Mouse (Mus musculus) G1E (cell line): ENCODE results near the gene Evl. TPM values are rescaled to one million over a fixed set of nuclear protein-coding genes. Genes with fewer than 3 reads are reported as not detected.
"Not testable (repeated sequence)": the region's sequence is repeated elsewhere in the genome, so short reads cannot be mapped to it uniquely, and the experiment has no call there.

Experiments used
- ATAC-seq: 2 replicates; pipeline ENCODE4 v1.8.0; 2016; ENCODE audit warnings: mild to moderate bottlenecking; ENCODE audit not compliant: insufficient number of reproducible peaks, poor library complexity, low FRiP score, severe bottlenecking; ENCODE audit errors: extremely low read depth
- DNase-seq: peaks from one replicate; pipeline ENCODE4 v3.0.0; 2012; ENCODE audit warnings: low spot score
- H3K27me3 ChIP-seq: 2 replicates; pipeline ENCODE4 v1.6.1; 2012; ENCODE audit warnings: mild to moderate bottlenecking, low read length, inconsistent platforms; ENCODE audit not compliant: insufficient read depth
- H3K36me3 ChIP-seq: replicated peaks from 2 replicates; pipeline ENCODE3; 2012; ENCODE audit warnings: mild to moderate bottlenecking, inconsistent platforms
- H3K4me1 ChIP-seq: 2 replicates; pipeline ENCODE4 v1.6.1; 2012; ENCODE audit warnings: low read depth, low read length, inconsistent platforms, mixed read lengths; ENCODE audit not compliant: insufficient read depth
- H3K4me3 ChIP-seq: 2 replicates; pipeline ENCODE4 v1.5.1; 2012; ENCODE audit warnings: low read depth, mild to moderate bottlenecking, inconsistent platforms, low read length, moderate library complexity, mixed read lengths
- H3K9me3 ChIP-seq: replicated peaks from 2 replicates; pipeline ENCODE4 v1.6.1; 2012; ENCODE audit warnings: inconsistent platforms
- CTCF ChIP-seq: IDR thresholded peaks from 2 replicates; pipeline ENCODE4 v1.5.1; 2012; ENCODE audit warnings: low read depth, low read length, inconsistent platforms, mixed read lengths
- GATA1 ChIP-seq: IDR thresholded peaks from 2 replicates; pipeline ENCODE4 v1.6.1; 2012; ENCODE audit warnings: borderline replicate concordance, low read length, inconsistent platforms, mixed read lengths
- GATA2 ChIP-seq: IDR thresholded peaks from 2 replicates; pipeline ENCODE4 v1.6.1; 2012; ENCODE audit warnings: low read depth, low read length, inconsistent platforms, borderline replicate concordance
- POLR2AphosphoS5 ChIP-seq: IDR thresholded peaks from 2 replicates; pipeline ENCODE4 v1.6.1; 2012; ENCODE audit warnings: low read depth, low read length, inconsistent platforms; ENCODE audit not compliant: insufficient replicate concordance
- TAL1 ChIP-seq: conservative IDR thresholded peaks from 2 replicates; pipeline ENCODE4 v1.6.1; 2012; ENCODE audit warnings: low read depth, low read length, inconsistent platforms, mixed read lengths
- polyA plus RNA-seq: library from polyadenylated mRNA; stranded (reverse); fragments of >175 nt; gene quantifications from 2 replicates; pipeline ENCODE4 v1.2.3, GENCODE M21; 2012
- total RNA-seq, 2 experiments: library from RNA; stranded (forward) in 1 of 2; stranded (reverse) in 1 of 2; fragments of 200-1000 nt in 1 of 2; fragments of >200 nt in 1 of 2; fragmentation: Nextera tagmentation in 1 of 2; gene quantifications; 2 replicates each; pipeline ENCODE4 v1.2.3; 2014 to 2017

Gene Evl
- total and polyA plus RNA-seq, 3 experiments = not detected

DNA sequence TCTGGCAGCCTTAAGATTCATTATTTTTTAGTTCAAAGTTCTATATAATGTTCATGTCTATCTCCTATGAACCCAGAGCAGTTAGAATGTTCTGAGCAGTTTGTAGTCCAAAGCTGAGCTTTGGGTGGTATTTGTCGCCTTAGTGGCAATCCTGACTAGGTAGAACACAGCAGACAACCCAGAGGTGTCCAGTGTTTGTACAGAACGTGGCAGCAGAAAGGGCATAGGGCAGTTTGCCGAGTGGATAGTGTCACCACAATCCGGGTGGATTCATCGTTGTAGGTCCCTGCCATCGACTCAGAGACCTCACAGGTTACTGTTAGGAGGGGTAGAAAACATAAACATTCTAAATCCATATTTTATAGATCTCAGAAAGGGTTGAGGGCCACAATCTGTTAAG lies 151.0 kb downstream of the Evl start:
- ATAC-seq (no peak), DNase-seq (no peak)
- Histone ChIP-seq H3K27me3 (no peaks in the 10 kb centered on the region), H3K4me3 (no peak overlapping the region), H3K4me1 (no peaks in the 10 kb centered on the region), H3K9me3 (peaks cover 59% of the 10 kb centered on the region), H3K36me3 (no peaks in the 10 kb centered on the region)
- no peak for TF ChIP-seq POLR2AphosphoS5
- no peak for TF ChIP-seq CTCF
- no peak for TF ChIP-seq GATA1
- TF ChIP-seq GATA2 = no peak
- no peak for TF ChIP-seq TAL1

DNA sequence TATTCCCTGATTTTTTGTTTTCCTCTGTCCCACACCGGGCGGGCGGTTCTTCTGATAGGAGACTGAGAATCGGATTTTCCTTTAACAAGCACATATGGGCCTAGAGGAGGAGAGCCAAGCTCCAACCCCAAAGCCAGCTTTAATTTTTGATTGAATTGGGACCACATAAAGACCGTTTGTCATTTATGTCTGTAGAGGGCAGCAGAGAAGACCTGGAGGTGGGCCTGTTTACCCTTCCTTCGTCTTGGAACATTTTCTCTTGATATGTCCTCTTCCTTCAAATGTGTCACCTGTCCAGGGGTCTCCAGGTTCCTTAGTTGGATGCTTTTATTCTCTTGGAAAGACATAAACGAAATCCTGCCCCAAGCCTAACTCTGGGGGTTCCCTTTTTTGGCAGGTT lies 151.6 kb downstream of the Evl start:
- no peak for ATAC-seq
- H3K27me3 ChIP-seq = no peaks in the 10 kb centered on the region
- TF ChIP-seq TAL1 (no peak), POLR2AphosphoS5 (no peak), GATA1 (no peak), CTCF (no peak), GATA2 (no peak)

DNA sequence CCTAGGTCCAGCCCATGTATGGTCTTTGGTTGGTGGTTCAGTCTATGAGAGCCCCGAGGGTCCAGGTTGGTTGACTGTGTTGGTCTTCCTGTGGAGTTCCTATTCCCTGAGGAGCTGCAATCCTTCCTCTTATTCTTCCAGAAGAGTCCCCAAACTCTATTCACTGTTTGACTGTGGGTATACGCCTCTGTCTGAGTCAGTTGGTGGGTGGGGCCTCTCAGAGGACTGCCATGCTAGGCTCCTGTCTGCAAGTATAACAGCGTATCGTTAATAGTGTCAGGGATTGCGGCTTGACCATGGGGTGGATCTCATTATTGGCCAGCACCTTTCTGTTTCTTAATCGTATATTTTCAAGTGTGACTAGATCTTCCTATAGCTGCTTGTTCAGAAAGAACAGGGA lies 154.9 kb downstream of the Evl start:
- no peak overlapping the region for H3K4me3 ChIP-seq
- ATAC-seq (no peak), DNase-seq (no peak)
- H3K4me1 ChIP-seq = no peaks in the 10 kb centered on the region
- peaks cover 40% of the 10 kb centered on the region for H3K9me3 ChIP-seq
- no peaks in the 10 kb centered on the region for H3K36me3 ChIP-seq
- H3K27me3 ChIP-seq = no peaks in the 10 kb centered on the region
- TF ChIP-seq POLR2AphosphoS5 (no peak), TAL1 (no peak), CTCF (no peak), GATA2 (no peak), GATA1 (no peak)

More for the DNA sequence above, 151.6 kb downstream of the Evl start:
- H3K4me3 ChIP-seq = no peak overlapping the region
- no peaks in the 10 kb centered on the region for H3K36me3 ChIP-seq
- no peak for DNase-seq
- no peaks in the 10 kb centered on the region for H3K4me1 ChIP-seq
- peaks cover 53% of the 10 kb centered on the region for H3K9me3 ChIP-seq

DNA sequence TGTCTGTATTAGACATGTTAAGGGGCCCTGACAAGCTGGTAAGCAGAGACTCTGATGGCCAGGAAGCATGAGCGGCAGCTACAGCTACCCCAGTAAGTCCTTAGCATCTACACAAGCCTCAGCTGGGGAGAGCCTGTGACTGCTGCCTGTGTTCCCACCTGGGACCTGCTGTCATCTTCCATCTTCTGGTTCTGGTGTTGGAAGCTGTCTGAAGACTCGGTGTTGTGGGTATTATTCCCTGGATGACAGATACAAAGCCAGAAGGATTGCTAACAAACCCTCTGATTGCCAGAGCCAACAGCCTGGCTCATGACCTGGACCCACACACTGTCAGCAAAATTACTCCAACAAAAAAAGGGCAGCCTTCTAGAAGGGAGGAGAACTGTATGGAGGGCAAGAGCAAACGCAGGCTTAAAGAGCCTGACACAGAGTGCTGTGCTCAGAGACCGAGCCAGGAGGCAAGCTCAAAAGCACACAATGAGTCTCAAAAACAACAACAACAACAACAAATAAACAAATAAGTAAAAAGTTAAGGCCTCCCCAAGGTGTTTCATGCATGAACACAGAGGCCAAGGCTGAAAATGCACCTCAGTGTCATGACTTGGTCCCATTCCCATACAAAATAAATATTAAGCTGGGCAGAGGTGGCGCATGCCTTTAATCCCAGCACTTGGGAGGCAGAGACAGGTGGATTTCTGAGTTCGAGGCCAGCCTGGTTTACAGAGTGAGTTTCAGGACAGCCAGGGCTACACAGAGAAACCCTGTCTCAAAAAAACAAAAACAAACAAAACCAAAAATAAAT lies 155.6 kb downstream of the Evl start:
- no peak for ATAC-seq
- peaks cover 36% of the 10 kb centered on the region for H3K9me3 ChIP-seq

DNA sequence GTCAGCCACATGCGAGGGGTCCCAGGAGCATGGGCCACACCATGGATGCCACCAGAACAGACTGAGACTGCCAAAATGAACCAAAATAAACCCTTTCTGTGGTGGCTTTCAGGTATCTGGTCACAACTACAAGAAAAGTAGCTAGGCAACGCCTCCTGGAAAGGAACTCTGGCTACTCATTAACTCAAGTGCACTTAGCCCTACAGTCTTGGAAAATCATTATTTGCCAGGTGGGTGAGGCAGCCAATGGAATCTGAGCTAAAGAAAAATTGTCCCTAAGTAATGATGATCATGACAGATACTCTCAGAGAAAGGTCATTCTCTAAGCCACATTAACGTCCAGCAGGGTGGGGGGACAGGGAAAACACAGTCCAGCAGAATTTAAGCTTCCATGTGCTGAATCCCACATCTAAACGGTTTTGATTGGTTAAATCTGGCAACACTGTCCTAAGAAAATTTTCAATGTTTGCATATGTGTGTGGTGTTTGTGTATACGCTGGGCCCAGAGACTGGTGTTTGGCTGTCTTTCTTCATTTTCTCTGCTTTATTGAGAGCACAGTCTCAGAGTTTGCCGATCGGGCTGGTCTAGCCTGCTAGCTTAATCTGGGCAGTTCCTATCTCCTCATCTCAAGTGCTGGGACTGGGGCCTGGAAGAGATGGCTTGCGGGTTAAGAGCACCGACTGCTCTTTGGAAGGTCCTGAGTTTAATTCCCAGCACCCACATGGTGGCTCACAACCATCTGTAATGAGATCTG lies 156.5 kb downstream of the Evl start:
- H3K9me3 ChIP-seq = peaks cover 36% of the 10 kb centered on the region
- no peaks in the 10 kb centered on the region for H3K27me3 ChIP-seq
- ATAC-seq = no peak; the same call in 1 of the 2 replicates
- TF ChIP-seq TAL1 (no peak), CTCF (no peak), GATA2 (no peak), POLR2AphosphoS5 (no peak), GATA1 (no peak)
- no peak overlapping the region for H3K4me3 ChIP-seq
- DNase-seq = no peak
- no peaks in the 10 kb centered on the region for H3K36me3 ChIP-seq
- H3K4me1 ChIP-seq = no peaks in the 10 kb centered on the region

More for the DNA sequence above, 155.6 kb downstream of the Evl start:
- TF ChIP-seq TAL1 = no peak
- no peak for TF ChIP-seq POLR2AphosphoS5
- TF ChIP-seq GATA1 = no peak
- TF ChIP-seq CTCF = no peak
- no peak for TF ChIP-seq GATA2
- H3K27me3 ChIP-seq = no peaks in the 10 kb centered on the region
- DNase-seq = no peak
- no peaks in the 10 kb centered on the region for H3K4me1 ChIP-seq
- no peak overlapping the region for H3K4me3 ChIP-seq
- H3K36me3 ChIP-seq = no peaks in the 10 kb centered on the region

DNA sequence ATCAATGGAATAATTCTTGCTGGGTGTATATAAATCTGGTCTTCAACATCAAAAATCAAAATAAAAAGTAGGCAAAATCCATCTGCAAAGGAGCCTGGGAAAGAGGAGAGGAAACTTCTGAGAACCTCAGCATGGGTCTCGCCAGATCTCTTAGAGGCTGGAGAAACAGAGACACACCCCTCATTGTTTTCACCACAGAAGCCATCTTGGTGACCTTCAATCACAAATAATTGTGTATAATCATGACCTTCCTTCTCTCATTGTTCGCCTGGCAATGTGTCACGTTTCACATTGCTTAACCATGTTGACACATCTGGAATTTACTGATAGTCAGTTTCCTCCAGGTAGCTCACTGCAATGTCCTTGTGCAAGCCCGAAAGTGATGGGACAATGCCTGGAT lies 158.0 kb downstream of the Evl start:
- Histone ChIP-seq H3K4me3 (no peak overlapping the region), H3K4me1 (no peaks in the 10 kb centered on the region), H3K27me3 (no peaks in the 10 kb centered on the region), H3K9me3 (peaks cover 37% of the 10 kb centered on the region), H3K36me3 (no peaks in the 10 kb centered on the region)
- ATAC-seq (no peak), DNase-seq (no peak)
- TF ChIP-seq CTCF (no peak), TAL1 (no peak), GATA1 (no peak), POLR2AphosphoS5 (no peak), GATA2 (no peak)

DNA sequence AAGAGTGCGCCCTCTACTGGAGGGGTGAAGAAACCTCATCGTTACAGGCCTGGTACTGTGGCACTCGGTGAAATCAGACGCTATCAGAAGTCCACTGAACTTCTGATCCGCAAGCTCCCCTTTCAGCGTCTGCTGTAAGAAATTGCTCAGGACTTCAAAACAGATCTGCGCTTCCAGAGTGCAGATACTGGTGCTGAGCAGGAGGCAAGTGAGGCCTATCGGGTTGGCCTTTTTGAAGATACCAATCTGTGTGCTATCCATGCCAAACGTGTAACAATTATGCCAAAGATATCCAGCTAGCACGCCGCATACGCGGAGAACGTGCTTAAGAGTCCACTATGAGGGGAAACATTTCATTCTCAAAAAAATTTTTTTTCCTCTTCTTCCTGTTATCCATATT lies 159.5 kb downstream of the Evl start:
- H3K27me3 ChIP-seq, H3K36me3 ChIP-seq, H3K4me3 ChIP-seq, H3K4me1 ChIP-seq, ATAC-seq, DNase-seq: not testable (repeated sequence)
- H3K9me3 ChIP-seq = peaks cover 40% of the 10 kb centered on the region
